Mouse (Mus musculus) lung, adult 2 months (tissue): ENCODE measurements around the gene Gpr141. TPM values are rescaled to one million over a fixed set of nuclear protein-coding genes. Genes with fewer than 3 reads are reported as not detected.

ENCODE experiments used
- DNase-seq: peaks from one replicate; pipeline ENCODE4 v3.0.0; 2022
- H3K4me1 ChIP-seq: fragments of 200-500 bp; 2 replicates; pipeline ENCODE4 v1.6.1; 2011; ENCODE audit warnings: low read length; ENCODE audit not compliant: control insufficient read depth, insufficient read depth
- H3K4me3 ChIP-seq: fragments of 200-500 bp; replicated peaks from 2 replicates; pipeline ENCODE3; 2011; ENCODE audit warnings: low read depth, mild to moderate bottlenecking, control low read depth, low read length; ENCODE audit errors: extremely low read depth
- CTCF ChIP-seq: fragments of 200-500 bp; IDR thresholded peaks from 2 replicates; pipeline ENCODE4 v1.5.1; 2011; ENCODE audit warnings: mild to moderate bottlenecking, low read length, control low read depth; ENCODE audit not compliant: insufficient read depth
- POLR2A ChIP-seq: fragments of 200-500 bp; IDR thresholded peaks from 2 replicates; pipeline ENCODE4 v1.6.1; 2011; ENCODE audit warnings: low read depth, mild to moderate bottlenecking, control low read depth, low read length, borderline replicate concordance; ENCODE audit errors: extremely low read depth
- WGBS: fragments of 180-500 bp; shearing (Covaris S2); methylation state at CpG from one replicate; pipeline ENCODE4 v1.1.7; 2018; 5-methylcytosine and 5-hydroxymethylcytosine counted together
- polyA plus RNA-seq: library from polyadenylated mRNA; depleted of rRNA; stranded (reverse); fragments of >200 nt; gene quantifications from 2 replicates; pipeline ENCODE4 v1.2.3, GENCODE M21; 2012; rRNA removed

Gpr141 gene
- 0.46 and 1.5 TPM in 2 replicates for polyA plus RNA-seq

GRCm38 (mm10) chr13:19824071-19824470 is at the start of gene Gpr141:
Gpr141 (minus strand) TSS chr13:19824257.
- 40% methylated on average over 3 of the region's 3 CpGs for WGBS
- no peak for TF ChIP-seq CTCF
- TF ChIP-seq POLR2A: no peak
- no peak within 1 kb of the TSS for H3K4me3 ChIP-seq
- H3K4me1 ChIP-seq: no peaks in the 10 kb centered on the region
- DNase-seq: no peak

GRCm38 (mm10) chr13:19864241-19864640 is 40.2 kb upstream of the Gpr141 start:
- TF ChIP-seq CTCF (no peak), POLR2A (no peak)

GRCm38 (mm10) chr13:19854629-19855333 is 30.7 kb upstream of the Gpr141 start:
- TF ChIP-seq CTCF: no peak
- TF ChIP-seq POLR2A: no peak
- WGBS: 43% methylated on average over 9 of the region's 9 CpGs
- DNase-seq: no peak

More at GRCm38 (mm10) chr13:19864241-19864640, 40.2 kb upstream of the Gpr141 start:
- H3K4me3 ChIP-seq: no peak overlapping the region
- no peaks in the 10 kb centered on the region for H3K4me1 ChIP-seq
- DNase-seq: no peak

GRCm38 (mm10) chr13:19854049-19854448 is 30.0 kb upstream of the Gpr141 start:
- 43% methylated on average over 2 of the region's 2 CpGs for WGBS
- TF ChIP-seq POLR2A (no peak), CTCF (no peak)
- Histone ChIP-seq H3K4me1 (no peaks in the 10 kb centered on the region; the same call in 1 of the 2 replicates), H3K4me3 (no peak overlapping the region)
- DNase-seq: no peak

More at GRCm38 (mm10) chr13:19854629-19855333, 30.7 kb upstream of the Gpr141 start:
- no peak overlapping the region for H3K4me3 ChIP-seq
- H3K4me1 ChIP-seq: no peaks in the 10 kb centered on the region; the same call in 1 of the 2 replicates

GRCm38 (mm10) chr13:19843448-19843847 is 19.4 kb upstream of the Gpr141 start:
- TF ChIP-seq POLR2A (no peak), CTCF (no peak)
- 83% methylated on average over 2 of the region's 2 CpGs for WGBS
- no peak overlapping the region for H3K4me3 ChIP-seq
- DNase-seq: no peak
- H3K4me1 ChIP-seq: no peaks in the 10 kb centered on the region

GRCm38 (mm10) chr13:19842707-19843106 is 18.6 kb upstream of the Gpr141 start:
- no peak overlapping the region for H3K4me3 ChIP-seq
- TF ChIP-seq CTCF: no peak
- no peak for TF ChIP-seq POLR2A
- no peak for DNase-seq
- WGBS: 63% methylated on average over 3 of the region's 3 CpGs
- H3K4me1 ChIP-seq: no peaks in the 10 kb centered on the region

GRCm38 (mm10) chr13:19841615-19842014 is 17.6 kb upstream of the Gpr141 start:
- no peak for DNase-seq
- WGBS: 68% methylated on average over 5 of the region's 5 CpGs
- H3K4me1 ChIP-seq: no peaks in the 10 kb centered on the region
- no peak overlapping the region for H3K4me3 ChIP-seq
- TF ChIP-seq POLR2A: no peak
- TF ChIP-seq CTCF: no peak

- TF ChIP-seq POLR2A (no peak), CTCF (no peak)
- no peak for DNase-seq
- H3K4me1 ChIP-seq: no peaks in the 10 kb centered on the region
- 56% methylated on average over 1 of the region's 1 CpGs for WGBS
- H3K4me3 ChIP-seq: no peak overlapping the region
Observed at GRCm38 (mm10) chr13:19840206-19840605, 16.1 kb upstream of the Gpr141 start.

GRCm38 (mm10) chr13:19830560-19830959 is 6.5 kb upstream of the Gpr141 start:
- Histone ChIP-seq H3K4me1 (no peaks in the 10 kb centered on the region), H3K4me3 (no peak overlapping the region)
- TF ChIP-seq POLR2A: no peak
- no peak for DNase-seq
- 87% methylated on average over 4 of the region's 4 CpGs for WGBS

- no peak for TF ChIP-seq POLR2A
- TF ChIP-seq CTCF: no peak
- Histone ChIP-seq H3K4me1 (no peaks in the 10 kb centered on the region), H3K4me3 (no peak overlapping the region)
- WGBS: 73% methylated on average over 2 of the region's 2 CpGs
- no peak for DNase-seq
Observed at GRCm38 (mm10) chr13:19828095-19828494, 4.0 kb upstream of the Gpr141 start.

GRCm38 (mm10) chr13:19821639-19822038 is 2.4 kb downstream of the Gpr141 start:
- H3K4me3 ChIP-seq: no peak overlapping the region
- H3K4me1 ChIP-seq: no peaks in the 10 kb centered on the region
- TF ChIP-seq CTCF (no peak), POLR2A (no peak)
- no peak for DNase-seq
